Mouse (Mus musculus): ENCODE measurements around the gene Hoxa2. TPM values are rescaled to one million over a fixed set of nuclear protein-coding genes. Genes with fewer than 3 reads are reported as not detected.

Hoxa2 gene
- total and polyA plus RNA-seq, 3 experiments, result 0.26 TPM; not detected in 2

GRCm38 (mm10) chr6:52170166-52170897 is 5.7 kb upstream of the Hoxa2 start:
- Histone ChIP-seq H3K9me3 (replicated peaks; ENCODE audit: low read length) (peaks cover 7% of the 10 kb centered on the region), H3K9ac (ENCODE audit: insufficient read depth, low read depth) (no peak overlapping the region), H3K27ac (ENCODE audit: insufficient read depth, low read depth) (no peak overlapping the region), H3K79me2 (replicated peaks; ENCODE audit: control insufficient read depth, extremely low read depth, insufficient read depth, poor library complexity, severe bottlenecking) (no peaks in the 10 kb centered on the region), H3K36me3 (replicated peaks in 1 of 2; ENCODE audit: control insufficient read depth in 1 of 2, insufficient read depth in 1 of 2, low read length in 1 of 2) (peaks cover 3 to 26% of the 10 kb centered on the region in 2 experiments), H3K4me3 (replicated peaks in 1 of 3; ENCODE audit: low read depth in 2 of 3, low read length in 2 of 3, poor library complexity in 1 of 3) (no peak overlapping the region), H3K4me2 (ENCODE audit: insufficient read depth, low read depth, poor library complexity, severe bottlenecking) (no peak overlapping the region), H3K27me3 (replicated peaks) (no peaks in the 10 kb centered on the region), H3K4me1 (ENCODE audit: control insufficient read depth in 1 of 2, insufficient read depth in 2 of 2) (no peaks in the 10 kb centered on the region)
- dilution Hi-C loops (cut with MboI; ENCODE audit: extremely low pct_ligation_motif_present, extremely low pct_unique_long_range_greater_than_20kb, low sequenced_read_pairs) (no loop called here), in situ Hi-C loops (cut with MboI; ENCODE audit: low pct_ligation_motif_present, low pct_unique_long_range_greater_than_20kb, low sequenced_read_pairs) (no loop called here)
- no peak for DNase-seq (ENCODE audit: extremely low read depth)
- TF ChIP-seq ZKSCAN1 (IDR thresholded peaks at IDR 0.05; ENCODE audit: borderline replicate concordance, low read depth, low read length) (no peak), BHLHE40 (IDR thresholded peaks at IDR 0.05; ENCODE audit: low read depth, low read length) (no peak), RCOR1 (conservative IDR thresholded peaks at IDR 0.05; ENCODE audit: low read depth, low read length) (no peak), TCF12 (IDR thresholded peaks at IDR 0.05; ENCODE audit: low read depth, low read length) (no peak), ZNF384 (IDR thresholded peaks at IDR 0.05; ENCODE audit: low read depth, low read length) (no peak), USF1 (IDR thresholded peaks at IDR 0.05; ENCODE audit: low read depth, low read length) (no peak), SIN3A (IDR thresholded peaks at IDR 0.05; ENCODE audit: low read length) (no peak), E2F4 (IDR thresholded peaks at IDR 0.05; ENCODE audit: insufficient replicate concordance, low read depth, low read length) (no peak), ELF1 (IDR thresholded peaks at IDR 0.05; ENCODE audit: low read depth, low read length) (no peak), NRF1 (IDR thresholded peaks at IDR 0.05; ENCODE audit: low read depth, low read length) (no peak), SMC3 (IDR thresholded peaks at IDR 0.05; ENCODE audit: low read depth, low read length) (no peak), CTCF (conservative IDR thresholded peaks at IDR 0.05 in 1 of 2, IDR thresholded peaks at IDR 0.05 in 1 of 2; ENCODE audit: low read depth in 2 of 2, low read length in 2 of 2) (no peak), CHD2 (IDR thresholded peaks at IDR 0.05; ENCODE audit: low read length) (no peak)

- Histone ChIP-seq H3K27me3 (replicated peaks) (no peaks in the 10 kb centered on the region), H3K79me2 (replicated peaks; ENCODE audit: control insufficient read depth, extremely low read depth, insufficient read depth, poor library complexity, severe bottlenecking) (no peaks in the 10 kb centered on the region), H3K9ac (ENCODE audit: insufficient read depth, low read depth) (no peak overlapping the region), H3K4me2 (ENCODE audit: insufficient read depth, low read depth, poor library complexity, severe bottlenecking) (no peak overlapping the region), H3K27ac (ENCODE audit: insufficient read depth, low read depth) (no peak overlapping the region), H3K36me3 (replicated peaks in 1 of 2; ENCODE audit: control insufficient read depth in 1 of 2, insufficient read depth in 1 of 2, low read length in 1 of 2) (peaks cover 3 to 29% of the 10 kb centered on the region in 2 experiments), H3K4me3 (replicated peaks in 1 of 3; ENCODE audit: low read depth in 2 of 3, low read length in 2 of 3, poor library complexity in 1 of 3) (no peak overlapping the region), H3K9me3 (replicated peaks; ENCODE audit: low read length) (peaks cover 3% of the 10 kb centered on the region), H3K4me1 (ENCODE audit: control insufficient read depth in 1 of 2, insufficient read depth in 2 of 2) (no peaks in the 10 kb centered on the region)
- dilution Hi-C loops (cut with MboI; ENCODE audit: extremely low pct_ligation_motif_present, extremely low pct_unique_long_range_greater_than_20kb, low sequenced_read_pairs), result no loop called here
- in situ Hi-C loops (cut with MboI; ENCODE audit: low pct_ligation_motif_present, low pct_unique_long_range_greater_than_20kb, low sequenced_read_pairs), result no loop called here
- TF ChIP-seq UBTF (IDR thresholded peaks at IDR 0.05; ENCODE audit: low read depth, low read length) (no peak), ZKSCAN1 (IDR thresholded peaks at IDR 0.05; ENCODE audit: borderline replicate concordance, low read depth, low read length) (no peak), JUND (conservative IDR thresholded peaks at IDR 0.05; ENCODE audit: low read depth, low read length) (no peak), POLR2AphosphoS2 (IDR thresholded peaks at IDR 0.05; ENCODE audit: low read depth, low read length) (no peak), E2F4 (IDR thresholded peaks at IDR 0.05; ENCODE audit: insufficient replicate concordance, low read depth, low read length) (no peak)
- no peak for DNase-seq (ENCODE audit: extremely low read depth)
Measured at GRCm38 (mm10) chr6:52169499-52170165, 5.0 kb upstream of the Hoxa2 start.
